8 mouse cellular contexts compared by ENCODE assay signal in the genomic region with DNA sequence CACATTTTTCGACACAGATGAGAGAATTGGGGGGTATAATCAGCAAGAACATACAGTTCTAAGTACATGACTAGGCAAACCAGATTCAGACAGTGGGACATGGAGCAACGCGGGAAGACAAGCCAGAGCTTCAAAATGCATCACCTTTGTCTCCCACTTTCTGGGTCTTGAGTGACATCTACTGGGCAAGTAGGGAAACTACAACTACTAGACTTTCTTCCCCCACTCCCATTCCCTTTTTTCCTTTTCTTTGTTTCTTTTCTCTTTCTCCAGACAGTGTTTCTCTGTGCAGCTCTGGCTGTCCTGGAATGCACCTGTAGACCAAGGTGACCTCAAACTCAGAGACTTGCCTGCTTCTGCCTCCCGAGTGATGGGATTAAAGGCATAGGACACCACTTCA. TPM values are rescaled to one million over a fixed set of nuclear protein-coding genes. Genes with fewer than 3 reads are reported as not detected.
DNase-seq lines count a peak whose midpoint lies in the region; ATAC-seq and TF ChIP-seq lines count a peak whose summit lies in the region.

No protein-coding gene starts in this region.

- no peaks in the 10 kb centered on the region for H3K36me3 ChIP-seq in heart, embryonic 11.5 days (ENCODE audit: control insufficient read depth, insufficient read depth, low read length)
- H3K36me3 ChIP-seq in E14TG2a.4 (ENCODE audit: insufficient read depth, low read length) = no peaks in the 10 kb centered on the region
- no peaks in the 10 kb centered on the region for H3K36me3 ChIP-seq in heart, embryonic 12.5 days
- no peaks in the 10 kb centered on the region for H3K36me3 ChIP-seq in midbrain, embryonic 12.5 days

- no peaks in the 10 kb centered on the region for H3K4me1 ChIP-seq in heart, embryonic 11.5 days (ENCODE audit: control insufficient read depth, insufficient read depth, low read length)
- no peaks in the 10 kb centered on the region; the same call in 1 of the 2 replicates for H3K4me1 ChIP-seq in E14TG2a.4 (replicated peaks; ENCODE audit: low read depth, low read length)
- no peaks in the 10 kb centered on the region for H3K4me1 ChIP-seq in heart, embryonic 12.5 days (replicated peaks)
- H3K4me1 ChIP-seq in midbrain, embryonic 12.5 days = no peaks in the 10 kb centered on the region

- WGBS in heart, embryonic 11.5 days (ENCODE audit: insufficient replicate concordance) = 8% methylated on average over 4 of the region's 4 CpGs
- 5% methylated on average over 4 of the region's 4 CpGs for WGBS in heart, embryonic 12.5 days
- 8% methylated on average over 4 of the region's 4 CpGs for WGBS in midbrain, embryonic 12.5 days

- intact Hi-C loops in left cerebral cortex, postnatal 4 days (cut with DNase I) = loop anchor here (10.0 kb wide), 1 partner anchor 122 kb away; the partner anchor contains the start of gene Rraga

- no peak overlapping the region for H3K4me3 ChIP-seq in heart, embryonic 11.5 days (ENCODE audit: low read depth, low read length)
- H3K4me3 ChIP-seq in E14TG2a.4 (replicated peaks; ENCODE audit: low read length) = no peak overlapping the region
- no peak overlapping the region for H3K4me3 ChIP-seq in heart, embryonic 12.5 days
- no peak overlapping the region for H3K4me3 ChIP-seq in midbrain, embryonic 12.5 days

- TF ChIP-seq CTCF in E14TG2a.4 (conservative IDR thresholded peaks at IDR 0.05; ENCODE audit: low read length) = peak; percentile 70

- H3K27me3 ChIP-seq in heart, embryonic 11.5 days (ENCODE audit: control insufficient read depth, insufficient read depth, low read length) = no peaks in the 10 kb centered on the region
- no peaks in the 10 kb centered on the region for H3K27me3 ChIP-seq in E14TG2a.4 (ENCODE audit: insufficient read depth, low read length)
- no peaks in the 10 kb centered on the region for H3K27me3 ChIP-seq in heart, embryonic 12.5 days (replicated peaks)
- H3K27me3 ChIP-seq in midbrain, embryonic 12.5 days = no peaks in the 10 kb centered on the region

- ATAC-seq in heart, embryonic 11.5 days (replicated peaks; ENCODE audit: insufficient number of reproducible peaks, low FRiP score, low TSS enrichment) = no peak
- ATAC-seq in heart, embryonic 12.5 days (ENCODE audit: insufficient number of reproducible peaks, low FRiP score) = peak; percentile 48; the same call in 1 of the 2 replicates
- ATAC-seq in midbrain, embryonic 12.5 days (ENCODE audit: low FRiP score, low read depth) = peak; percentile 86

- no peak overlapping the region for H3K27ac ChIP-seq in heart, embryonic 11.5 days (ENCODE audit: low read depth, low read length)
- no peak overlapping the region for H3K27ac ChIP-seq in heart, embryonic 12.5 days (ENCODE audit: poor library complexity, severe bottlenecking)
- H3K27ac ChIP-seq in midbrain, embryonic 12.5 days (replicated peaks) = no peak overlapping the region

- no peak overlapping the region for H3K4me2 ChIP-seq in heart, embryonic 11.5 days
- H3K4me2 ChIP-seq in heart, embryonic 12.5 days = no peak overlapping the region
- no peak overlapping the region for H3K4me2 ChIP-seq in midbrain, embryonic 12.5 days (replicated peaks)

- H3K9ac ChIP-seq in heart, embryonic 11.5 days (ENCODE audit: low read depth, low read length) = no peak overlapping the region
- no peak overlapping the region for H3K9ac ChIP-seq in heart, embryonic 12.5 days
- no peak overlapping the region for H3K9ac ChIP-seq in midbrain, embryonic 12.5 days (replicated peaks)

- peak; percentile 87 for DNase-seq in heart, adult 11 months
- peak; percentile 69 for DNase-seq in cerebellum, adult 9-10 months
- DNase-seq in left cerebral cortex, postnatal 4 days = peak; percentile 32
- peak; percentile 51 for DNase-seq in yolk sac, embryonic 10.5 days (ENCODE audit: low spot score)

- H3K9me3 ChIP-seq in heart, embryonic 11.5 days (replicated peaks; ENCODE audit: control insufficient read depth, low read length) = no peaks in the 10 kb centered on the region
- no peaks in the 10 kb centered on the region for H3K9me3 ChIP-seq in E14TG2a.4 (ENCODE audit: low read length)
- H3K9me3 ChIP-seq in heart, embryonic 12.5 days (replicated peaks) = no peaks in the 10 kb centered on the region
- H3K9me3 ChIP-seq in midbrain, embryonic 12.5 days = no peaks in the 10 kb centered on the region

RNA-seq across cellular contexts. Expression of gene Plin2, which starts 27.0 kb away (rescaled TPM):
- 65.4 and 70.4 TPM in 2 replicates for polyA plus RNA-seq in heart, embryonic 11.5 days (2014; fragmentation: Nextera tagmentation; extraction: Ambion mirVana)
- 54.1 and 59.3 TPM in 2 replicates for polyA plus RNA-seq in heart, embryonic 12.5 days (2016; fragmentation: Nextera tagmentation; extraction: Ambion mirVana)
- total RNA-seq in left cerebral cortex, postnatal 4 days (2021) = 10 to 100 TPM; 32.0 to 46.7 TPM
- 51.4 and 54.7 TPM in 2 replicates for polyA plus RNA-seq in midbrain, embryonic 12.5 days (2016; fragmentation: Nextera tagmentation; extraction: Ambion mirVana)

RNA-seq across cellular contexts. Expression of gene Dennd4c, which starts 51.5 kb away (rescaled TPM):
- polyA plus RNA-seq in heart, embryonic 11.5 days (2014; fragmentation: Nextera tagmentation; extraction: Ambion mirVana) = 5.5 and 8.3 TPM in 2 replicates
- 7.7 and 8.8 TPM in 2 replicates for polyA plus RNA-seq in heart, embryonic 12.5 days (2016; fragmentation: Nextera tagmentation; extraction: Ambion mirVana)
- 10 to 100 TPM; 10.1 to 11.9 TPM for total RNA-seq in left cerebral cortex, postnatal 4 days (2021)
- 6.1 and 10.3 TPM in 2 replicates for polyA plus RNA-seq in midbrain, embryonic 12.5 days (2016; fragmentation: Nextera tagmentation; extraction: Ambion mirVana)

Comparison
In these comparisons a context has a peak if more than half of its experiments do, and no peak if none do; other contexts are left out.
1. DNase-seq: peak in every context shown above with its lines; median percentile 87 in heart, adult 11 months; 69 in cerebellum, adult 9-10 months; 51 in yolk sac, embryonic 10.5 days; 32 in left cerebral cortex, postnatal 4 days.